Mouse (Mus musculus): ENCODE measurements around the gene Ifna4.
A peak's percentile ranks its signal among the peaks of the same experiment; 100 is the strongest.
"Not testable (repeated sequence)": the region's sequence is repeated elsewhere in the genome, so short reads cannot be mapped to it uniquely, and the experiment has no call there.

Ifna4 gene

DNA sequence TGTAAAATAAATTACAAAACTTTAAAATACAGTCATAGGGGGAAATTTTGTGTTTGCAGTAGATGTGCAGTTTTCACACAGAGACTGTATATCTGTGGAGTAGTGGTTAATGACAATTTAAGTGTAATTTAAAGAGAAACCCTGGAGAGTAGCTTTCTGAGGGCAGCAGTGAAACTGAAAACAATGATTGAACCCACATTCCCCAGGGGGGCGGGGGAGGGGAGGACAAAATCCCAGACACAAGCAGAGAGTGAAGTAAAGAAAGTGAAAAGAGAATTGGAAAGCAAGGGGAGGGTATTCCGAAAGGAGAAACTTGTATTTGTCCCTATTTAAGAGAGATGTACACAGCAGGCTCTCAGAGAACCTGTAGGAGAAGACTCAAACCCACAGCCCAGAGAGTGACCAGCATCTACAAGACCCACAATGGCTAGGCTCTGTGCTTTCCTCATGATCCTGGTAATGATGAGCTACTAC lies at the start of gene Ifna4:
Gene Ifna4, plus strand, starts transcription at position 424 of the 474 bp plus-strand sequence.
- DNase-seq (ENCODE audit: extremely low read depth, insufficient read length, low spot score): no peak

GRCm38 (mm10) chr4:88793936-88794675 lies 47.6 kb upstream of the Ifna4 start, which contains the start of gene Gm13275:
Gene Gm13275, plus strand, starts transcription at chr4:88794487.
- DNase-seq (ENCODE audit: extremely low read depth, insufficient read length, low spot score): not testable (repeated sequence)

GRCm38 (mm10) chr4:88797097-88797496 lies 44.6 kb upstream of the Ifna4 start, which contains the start of gene Gm13279:
Gene Gm13279, plus strand, starts transcription at chr4:88797397.
- not testable (repeated sequence) for DNase-seq (ENCODE audit: extremely low read depth, insufficient read length, low spot score)

- DNase-seq (ENCODE audit: extremely low read depth, insufficient read length, low spot score): not testable (repeated sequence)
Measured at GRCm38 (mm10) chr4:88799365-88799764, 42.3 kb upstream of the Ifna4 start, which contains the start of gene Gm13285. Gene Gm13285, plus strand, starts transcription at chr4:88799665.

- DNase-seq (ENCODE audit: extremely low read depth, insufficient read length, low spot score): not testable (repeated sequence)
Measured at GRCm38 (mm10) chr4:88802954-88803353, 38.7 kb upstream of the Ifna4 start, which contains the start of gene Gm13287. Gene Gm13287, plus strand, starts transcription at chr4:88803254.

DNA sequence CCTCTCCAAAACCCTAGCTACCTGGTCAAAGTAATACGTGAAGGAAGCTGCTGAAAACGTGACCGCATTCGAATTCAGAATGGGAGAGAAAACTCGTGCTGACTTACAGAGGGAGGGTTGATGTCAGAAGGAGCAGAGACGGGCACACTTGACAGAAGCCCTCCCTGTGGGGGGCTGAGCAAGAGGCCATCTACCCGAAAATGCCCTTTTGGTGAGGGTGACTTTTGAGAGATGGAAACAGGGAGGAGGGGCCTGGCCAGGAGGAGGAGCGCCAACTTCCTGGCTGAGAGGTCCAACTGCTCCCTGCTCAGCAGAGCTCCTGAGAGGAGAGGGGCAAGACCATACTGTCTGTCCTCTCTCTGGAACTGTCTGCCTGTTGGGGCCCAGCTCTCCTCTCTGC lies 36.4 kb upstream of the Ifna4 start, which contains the start of gene Gm13288:
Gene Gm13288, plus strand, starts transcription at position 301 of the 400 bp plus-strand sequence.
- DNase-seq (ENCODE audit: extremely low read depth, insufficient read length, low spot score): not testable (repeated sequence)

GRCm38 (mm10) chr4:88805761-88806160 lies 35.9 kb upstream of the Ifna4 start:
- DNase-seq (ENCODE audit: extremely low read depth, insufficient read length, low spot score): not testable (repeated sequence)

- no peak for DNase-seq (ENCODE audit: extremely low read depth, insufficient read length, low spot score)
Measured at GRCm38 (mm10) chr4:88815928-88816327, 25.7 kb upstream of the Ifna4 start, which contains the start of gene Ifna7. Gene Ifna7, plus strand, starts transcription at chr4:88816228.

- no peak for DNase-seq (ENCODE audit: extremely low read depth, insufficient read length, low spot score)
Measured at GRCm38 (mm10) chr4:88819659-88820058, 22.0 kb upstream of the Ifna4 start, which contains the start of gene Ifna11. Gene Ifna11, plus strand, starts transcription at chr4:88819959.

DNA sequence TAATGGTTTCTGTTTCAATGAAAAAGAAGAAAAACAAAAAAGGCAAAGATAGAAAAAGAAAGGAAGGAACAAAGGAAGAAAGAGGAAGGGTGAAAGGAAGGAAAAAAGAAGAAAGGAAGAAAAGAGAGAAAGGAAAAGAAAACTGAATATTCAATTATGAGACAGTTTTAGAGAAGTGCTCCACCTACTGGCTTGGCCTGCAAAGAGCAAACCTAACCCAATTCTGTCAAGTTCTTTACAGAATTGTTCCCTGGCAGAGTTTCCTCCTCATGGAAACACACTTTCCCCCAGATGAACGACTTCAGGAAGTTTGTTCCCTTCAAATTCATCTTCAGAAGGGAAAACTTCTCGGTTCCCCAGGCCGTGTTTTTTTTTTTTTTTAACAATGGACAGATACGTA lies 18.7 kb upstream of the Ifna4 start:
- DNase-seq (ENCODE audit: extremely low read depth, insufficient read length, low spot score): no peak

- DNase-seq (ENCODE audit: extremely low read depth, insufficient read length, low spot score): not testable (repeated sequence)
Measured at GRCm38 (mm10) chr4:88827116-88827515, 14.5 kb upstream of the Ifna4 start, which contains the start of gene Ifna6. Gene Ifna6, plus strand, starts transcription at chr4:88827416.

- DNase-seq (ENCODE audit: extremely low read depth, insufficient read length, low spot score): no peak
Measured at GRCm38 (mm10) chr4:88830523-88830922, 11.1 kb upstream of the Ifna4 start.

GRCm38 (mm10) chr4:88835225-88835624 lies 6.4 kb upstream of the Ifna4 start, which contains the start of gene Ifna5:
Gene Ifna5, plus strand, starts transcription at chr4:88835525.
- not testable (repeated sequence) for DNase-seq (ENCODE audit: extremely low read depth, insufficient read length, low spot score)

GRCm38 (mm10) chr4:88838828-88839227 lies 2.8 kb upstream of the Ifna4 start:
- DNase-seq (ENCODE audit: extremely low read depth, insufficient read length, low spot score): no peak

DNA sequence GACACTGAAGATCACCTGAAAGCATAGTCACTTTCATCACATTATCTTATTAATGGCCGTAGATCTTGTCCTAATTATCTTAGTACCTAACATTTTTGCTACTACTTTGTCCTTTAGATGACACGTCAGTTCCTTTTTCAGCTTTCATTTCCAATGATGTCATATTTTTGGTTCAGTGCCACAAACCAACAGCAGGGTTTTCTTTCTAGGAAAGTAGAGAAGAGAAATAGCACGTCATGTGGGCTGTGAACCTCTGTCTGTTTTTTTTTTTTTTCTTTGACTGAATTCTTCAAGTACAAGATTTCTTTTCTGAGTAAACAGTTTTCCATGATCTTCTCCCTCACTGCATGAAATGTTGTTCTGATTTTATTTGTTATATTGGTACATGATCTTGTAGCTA lies 1.6 kb upstream of the Ifna4 start:
- no peak for DNase-seq (ENCODE audit: extremely low read depth, insufficient read length, low spot score)

DNA sequence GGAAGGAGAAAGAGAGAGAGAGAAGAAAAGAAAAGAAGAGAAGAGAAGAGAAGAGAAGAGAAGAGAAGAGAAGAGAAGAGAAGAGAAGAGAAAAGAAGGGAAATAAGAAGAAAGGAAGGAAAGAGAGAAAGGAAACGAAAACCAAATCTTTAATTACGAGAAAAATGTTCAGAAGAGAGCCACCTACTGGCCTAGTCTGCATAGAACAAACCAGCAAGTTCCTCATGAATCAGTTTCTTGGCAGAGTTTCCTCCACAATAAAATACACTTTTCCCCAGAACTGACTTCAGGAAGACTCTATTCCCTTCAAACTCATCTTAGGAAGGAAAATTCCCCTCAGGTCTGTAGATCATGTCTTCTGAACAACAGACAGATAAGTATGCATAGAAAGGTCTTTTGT lies 3.7 kb downstream of the Ifna4 start:
- peak; percentile 9 for DNase-seq (ENCODE audit: extremely low read depth, insufficient read length, low spot score)

DNA sequence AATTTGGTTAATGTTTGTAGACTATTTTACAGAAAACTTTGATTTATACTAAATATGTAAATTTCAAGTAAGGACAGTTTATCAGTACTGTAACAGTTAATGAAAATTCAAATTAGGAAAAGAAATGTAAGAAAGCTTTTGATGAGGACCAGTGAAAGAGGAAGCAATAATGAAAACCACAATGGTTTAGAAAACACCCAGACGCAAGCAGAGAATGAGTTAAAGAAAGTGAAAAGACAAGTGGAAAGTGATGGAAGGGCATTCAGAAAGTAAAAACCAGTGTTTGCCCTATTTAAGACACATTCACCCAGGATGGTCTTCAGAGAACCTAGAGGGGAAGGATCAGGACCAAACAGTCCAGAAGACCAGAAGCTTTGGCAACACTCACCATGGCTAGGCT lies 8.0 kb downstream of the Ifna4 start, which contains the start of gene Ifna1:
Gene Ifna1, plus strand, starts transcription at position 390 of the 400 bp plus-strand sequence.
- DNase-seq (ENCODE audit: extremely low read depth, insufficient read length, low spot score): no peak

GRCm38 (mm10) chr4:88851026-88851763 lies 9.5 kb downstream of the Ifna4 start:
- DNase-seq (ENCODE audit: extremely low read depth, insufficient read length, low spot score): no peak

GRCm38 (mm10) chr4:88859214-88859613 lies 17.6 kb downstream of the Ifna4 start:
- DNase-seq (ENCODE audit: extremely low read depth, insufficient read length, low spot score): no peak

- no peak for DNase-seq (ENCODE audit: extremely low read depth, insufficient read length, low spot score)
Measured at GRCm38 (mm10) chr4:88863309-88863708, 21.6 kb downstream of the Ifna4 start.

- no peak for DNase-seq (ENCODE audit: extremely low read depth, insufficient read length, low spot score)
Measured at GRCm38 (mm10) chr4:88864599-88864998, 22.9 kb downstream of the Ifna4 start.
